Mouse (Mus musculus) MEL (cell line): Measurements from ENCODE around the gene Dis3l2. TPM values are rescaled to one million over a fixed set of nuclear protein-coding genes. Genes with fewer than 3 reads are reported as not detected.

Experiments
- DNase-seq: peaks from one replicate; pipeline ENCODE4 v3.0.0; 2011; ENCODE audit warnings: low read depth, low spot score
- H3K27ac ChIP-seq: 2 replicates; pipeline ENCODE4 v1.5.1; 2012; ENCODE audit warnings: low read depth, mild to moderate bottlenecking, control low read depth, low read length, moderate library complexity; ENCODE audit not compliant: control insufficient read depth
- H3K27me3 ChIP-seq, 2 experiments: fragments of 150-350 bp in 1 of 2; sonication (generic) in 1 of 2; 2 replicates each; pipeline ENCODE4 v1.6.1; 2012; ENCODE audit warnings: low read length in 2 of 2, mild to moderate bottlenecking in 2 of 2, improper control_type of control experiment in 1 of 2, moderate library complexity in 1 of 2; ENCODE audit not compliant: insufficient read depth in 2 of 2, control insufficient read depth in 1 of 2
- H3K36me3 ChIP-seq, 2 experiments: 2 replicates each; pipeline ENCODE4 v1.6.1; 2012 to 2014; ENCODE audit warnings: low read length in 2 of 2, improper control_type of control experiment in 1 of 2, inconsistent platforms in 1 of 2, mild to moderate bottlenecking in 1 of 2; ENCODE audit not compliant: insufficient read depth in 2 of 2, control insufficient read depth in 1 of 2
- H3K4me1 ChIP-seq, 2 experiments: fragments of 150-350 bp in 1 of 2; sonication (generic) in 1 of 2; 2 replicates each; pipeline ENCODE4 v1.6.1; 2012; ENCODE audit warnings: low read length in 2 of 2, improper control_type of control experiment in 1 of 2, mild to moderate bottlenecking in 1 of 2; ENCODE audit not compliant: insufficient read depth in 2 of 2, control insufficient read depth in 1 of 2
- H3K4me3 ChIP-seq, 2 experiments: fragments of 150-350 bp in 1 of 2; sonication (generic) in 1 of 2; 2 replicates each; pipeline ENCODE4 v1.5.1; 2012; ENCODE audit warnings: low read depth in 2 of 2, low read length in 2 of 2, mild to moderate bottlenecking in 2 of 2, moderate library complexity in 2 of 2, control low read depth in 1 of 2, improper control_type of control experiment in 1 of 2; ENCODE audit not compliant: control insufficient read depth in 1 of 2, insufficient read depth in 1 of 2
- H3K79me2 ChIP-seq: 2 replicates; pipeline ENCODE4 v1.6.1; 2012; ENCODE audit warnings: mild to moderate bottlenecking, low read length, moderate library complexity; ENCODE audit not compliant: control insufficient read depth, poor library complexity, insufficient read depth
- H3K9ac ChIP-seq: 2 replicates; pipeline ENCODE4 v1.6.1; 2012; ENCODE audit warnings: low read depth, mild to moderate bottlenecking, control low read depth, low read length, moderate library complexity; ENCODE audit not compliant: control insufficient read depth, poor library complexity, severe bottlenecking
- H3K9me3 ChIP-seq: fragments of 150-350 bp; sonication (generic); replicated peaks from 2 replicates; pipeline ENCODE4 v1.6.1; 2012; ENCODE audit warnings: mild to moderate bottlenecking, low read length, improper control_type of control experiment, moderate library complexity; ENCODE audit not compliant: insufficient read depth
- BHLHE40 ChIP-seq: IDR thresholded peaks from 2 replicates; pipeline ENCODE4 v1.6.1; 2012; ENCODE audit warnings: low read depth, mild to moderate bottlenecking, inconsistent platforms, low read length, improper control_type of control experiment, borderline replicate concordance
- CHD1 ChIP-seq: IDR thresholded peaks from 2 replicates; pipeline ENCODE4 v1.6.1; 2012; ENCODE audit warnings: low read depth, mild to moderate bottlenecking, inconsistent platforms, low read length, improper control_type of control experiment
- CHD2 ChIP-seq: IDR thresholded peaks from 2 replicates; pipeline ENCODE4 v1.6.1; 2011; ENCODE audit warnings: low read length, improper control_type of control experiment
- E2F4 ChIP-seq: IDR thresholded peaks from 2 replicates; pipeline ENCODE4 v1.6.1; 2011; ENCODE audit warnings: low read depth, low read length, improper control_type of control experiment, borderline replicate concordance
- EP300 ChIP-seq, 2 experiments: IDR thresholded peaks; 2 replicates each; pipeline ENCODE4 v1.6.1; 2011; ENCODE audit warnings: improper control_type of control experiment in 2 of 2, low read length in 2 of 2, low read depth in 1 of 2, mild to moderate bottlenecking in 1 of 2
- ETS1 ChIP-seq: IDR thresholded peaks from 2 replicates; pipeline ENCODE4 v1.6.1; 2012; ENCODE audit warnings: low read depth, mild to moderate bottlenecking, inconsistent platforms, low read length, improper control_type of control experiment, moderate library complexity
- GABPA ChIP-seq: IDR thresholded peaks from 2 replicates; pipeline ENCODE4 v1.6.1; 2012; ENCODE audit warnings: low read depth, mild to moderate bottlenecking, inconsistent platforms, low read length, improper control_type of control experiment, moderate library complexity
- GATA1 ChIP-seq: IDR thresholded peaks from 2 replicates; pipeline ENCODE4 v1.6.1; 2011; ENCODE audit warnings: low read depth, low read length, improper control_type of control experiment
- KAT2A ChIP-seq: conservative IDR thresholded peaks from 2 replicates; pipeline ENCODE4 v1.6.1; 2012; ENCODE audit warnings: low read depth, low read length, improper control_type of control experiment, inconsistent platforms
- MAX ChIP-seq: IDR thresholded peaks from 2 replicates; pipeline ENCODE4 v1.6.1; 2011; ENCODE audit warnings: low read length, improper control_type of control experiment
- MXI1 ChIP-seq: IDR thresholded peaks from 2 replicates; pipeline ENCODE4 v1.6.1; 2011; ENCODE audit warnings: mild to moderate bottlenecking, low read depth, low read length, improper control_type of control experiment
- POLR2AphosphoS2 ChIP-seq: IDR thresholded peaks from 2 replicates; pipeline ENCODE4 v1.6.1; 2011; ENCODE audit warnings: low read length, improper control_type of control experiment
- POLR2AphosphoS5 ChIP-seq: IDR thresholded peaks from 2 replicates; pipeline ENCODE4 v1.6.1; 2012; ENCODE audit warnings: low read depth, borderline replicate concordance, mild to moderate bottlenecking, inconsistent platforms, low read length, moderate library complexity, mixed read lengths
- RAD21 ChIP-seq: IDR thresholded peaks from 2 replicates; pipeline ENCODE4 v1.6.1; 2011; ENCODE audit warnings: mild to moderate bottlenecking, low read depth, low read length, improper control_type of control experiment
- RCOR1 ChIP-seq: IDR thresholded peaks from 2 replicates; pipeline ENCODE4 v1.6.1; 2012; ENCODE audit warnings: low read depth, mild to moderate bottlenecking, inconsistent platforms, low read length, improper control_type of control experiment
- SIN3A ChIP-seq: IDR thresholded peaks from 2 replicates; pipeline ENCODE4 v1.6.1; 2012; ENCODE audit warnings: low read length, improper control_type of control experiment, inconsistent platforms
- TAL1 ChIP-seq: IDR thresholded peaks from 2 replicates; pipeline ENCODE4 v1.6.1; 2012; ENCODE audit warnings: mild to moderate bottlenecking, inconsistent platforms, low read length, moderate library complexity, mixed read lengths
- TCF12 ChIP-seq: IDR thresholded peaks from 2 replicates; pipeline ENCODE4 v1.6.1; 2014; ENCODE audit warnings: low read depth, mild to moderate bottlenecking, inconsistent platforms, low read length, improper control_type of control experiment, moderate library complexity
- UBTF ChIP-seq: IDR thresholded peaks from 2 replicates; pipeline ENCODE4 v1.6.1; 2012; ENCODE audit warnings: low read depth, mild to moderate bottlenecking, inconsistent platforms, low read length, improper control_type of control experiment, moderate library complexity, borderline replicate concordance; ENCODE audit not compliant: insufficient read depth
- USF1 ChIP-seq: IDR thresholded peaks from 2 replicates; pipeline ENCODE4 v1.6.1; 2014; ENCODE audit warnings: low read depth, mild to moderate bottlenecking, inconsistent platforms, low read length, improper control_type of control experiment, moderate library complexity
- ZC3H11A ChIP-seq: IDR thresholded peaks from 2 replicates; pipeline ENCODE4 v1.6.1; 2012; ENCODE audit warnings: low read depth, mild to moderate bottlenecking, inconsistent platforms, low read length, improper control_type of control experiment
- polyA plus RNA-seq, 2 experiments: library from polyadenylated mRNA; stranded (reverse) in 1 of 2; unstranded in 1 of 2; fragments of >175 nt in 1 of 2; fragments of >200 nt in 1 of 2; gene quantifications; 2 replicates each; pipeline versions ENCODE4 v1.2.1 to v1.2.4; 2012; ENCODE audit warnings: low replicate concordance in 2 of 2, low read depth in 1 of 2; ENCODE audit not compliant: insufficient read length in 2 of 2, insufficient read depth in 1 of 2, missing spikeins in 1 of 2
- total RNA-seq: library from RNA; depleted of rRNA; stranded (reverse); fragments of 300-350 nt; gene quantifications from 2 replicates; pipeline ENCODE4 v1.2.3, GENCODE M21; 2012

The Dis3l2 gene
- total and polyA plus RNA-seq, 3 experiments, result 16.9 to 17.3 TPM; not detected in 1

GRCm38 (mm10) chr1:87028786-87029185, 325.2 kb downstream of the Dis3l2 start:
- H3K4me3 ChIP-seq, result no peak overlapping the region
- no peaks in the 10 kb centered on the region for H3K9me3 ChIP-seq
- no peak overlapping the region for H3K9ac ChIP-seq
- TF ChIP-seq GATA1 (no peak), RAD21 (no peak), SIN3A (0 out of 2 replicates have a peak, but pooled peaks have one; percentile 25), ETS1 (0 out of 2 replicates have a peak, but pooled peaks have one; percentile 21), MXI1 (peak; percentile 39), TAL1 (no peak), MAX (no peak), KAT2A (no peak), CHD2 (no peak), EP300 (IDR thresholded peaks at IDR 0.05; ENCODE audit: low read depth in 1 of 2, low read length in 2 of 2) (0 out of 4 replicates have a peak, but pooled peaks have one; percentile 14 to 27)
- peaks cover 10 to 28% of the 10 kb centered on the region in 2 experiments for H3K4me1 ChIP-seq
- no peaks in the 10 kb centered on the region for H3K27me3 ChIP-seq
- peak; percentile 72 for DNase-seq
- no peak overlapping the region for H3K27ac ChIP-seq
- peaks cover 0 to 22% of the 10 kb centered on the region in 2 experiments; a peak in 2 of 4 replicates for H3K36me3 ChIP-seq
- no peaks in the 10 kb centered on the region for H3K79me2 ChIP-seq

DNA sequence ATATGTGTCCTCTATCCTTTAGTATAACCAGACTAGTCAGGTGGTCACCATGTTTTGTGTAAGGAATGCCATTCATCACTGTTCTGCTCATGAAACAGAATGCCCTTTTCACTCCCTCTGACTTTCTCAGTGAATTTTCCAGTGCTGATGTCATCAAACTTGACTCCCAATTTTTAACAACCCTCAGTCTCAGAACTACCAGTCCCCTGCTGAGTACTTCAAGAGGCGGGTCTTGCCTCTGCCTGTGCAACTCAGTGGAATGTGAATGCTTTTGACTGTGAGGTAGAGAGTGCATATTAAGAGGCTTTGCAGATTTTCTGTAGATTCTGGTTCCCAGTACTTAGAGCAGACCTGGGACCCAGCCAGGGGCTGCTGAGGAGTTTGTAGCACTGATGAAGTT, 327.0 kb downstream of the Dis3l2 start:
- Histone ChIP-seq H3K27ac (no peak overlapping the region), H3K4me3 (no peak overlapping the region), H3K9ac (no peak overlapping the region), H3K36me3 (peaks cover 0 to 21% of the 10 kb centered on the region in 2 experiments; a peak in 2 of 4 replicates), H3K9me3 (no peaks in the 10 kb centered on the region), H3K79me2 (no peaks in the 10 kb centered on the region), H3K27me3 (no peaks in the 10 kb centered on the region), H3K4me1 (peaks cover 9 to 26% of the 10 kb centered on the region in 2 experiments)
- no peak for DNase-seq
- TF ChIP-seq CHD1 (no peak), KAT2A (no peak), TCF12 (no peak), UBTF (no peak), USF1 (no peak), ZC3H11A (no peak), POLR2AphosphoS5 (no peak)

GRCm38 (mm10) chr1:87032466-87032865, 328.9 kb downstream of the Dis3l2 start:
- H3K27me3 ChIP-seq, result no peaks in the 10 kb centered on the region
- H3K27ac ChIP-seq, result peak overlapping the region; percentile 19
- H3K4me3 ChIP-seq, result no peak overlapping the region
- peaks cover 7 to 30% of the 10 kb centered on the region in 2 experiments for H3K4me1 ChIP-seq
- peaks cover 0 to 17% of the 10 kb centered on the region in 2 experiments; a peak in 2 of 4 replicates for H3K36me3 ChIP-seq
- H3K79me2 ChIP-seq, result no peaks in the 10 kb centered on the region
- H3K9me3 ChIP-seq, result no peaks in the 10 kb centered on the region
- H3K9ac ChIP-seq, result no peak overlapping the region; the same call in 1 of the 2 replicates
- TF ChIP-seq BHLHE40 (peak; percentile 78), SIN3A (peak; percentile 59), GATA1 (peak; percentile 50; the same call in 1 of the 2 replicates), EP300 (IDR thresholded peaks at IDR 0.05; ENCODE audit: low read depth in 1 of 2, low read length in 2 of 2) (peak; percentile 60 to 63), POLR2AphosphoS2 (no peak), ETS1 (peak; percentile 41; the same call in 1 of the 2 replicates), GABPA (no peak), RCOR1 (peak; percentile 35; the same call in 1 of the 2 replicates), E2F4 (no peak)
- peak; percentile 68 for DNase-seq
